Mouse (Mus musculus) heart, postnatal 10 days (tissue): ENCODE data around the gene Fars2. TPM values are rescaled to one million over a fixed set of nuclear protein-coding genes. Genes with fewer than 3 reads are reported as not detected.
"Not testable (repeated sequence)": the region's sequence is repeated elsewhere in the genome, so short reads cannot be mapped to it uniquely, and the experiment has no call there.

Experiments
- DNase-seq, 2 experiments: peaks; one replicate each; pipeline ENCODE4 v3.0.0; 2021
- intact Hi-C: fragments of 180-260 bp; cut with DNase I; formaldehyde crosslinking; loops from one replicate; pipeline ENCODE4 v1.15.1; 2025
- total RNA-seq, 2 experiments: library from RNA; stranded (reverse); gene quantifications; 2 replicates each; pipeline ENCODE4 v1.2.3; 2021

Fars2 gene
- total RNA-seq, 2 experiments from 2014 or later, result 69.7 to 73.3 TPM

DNA sequence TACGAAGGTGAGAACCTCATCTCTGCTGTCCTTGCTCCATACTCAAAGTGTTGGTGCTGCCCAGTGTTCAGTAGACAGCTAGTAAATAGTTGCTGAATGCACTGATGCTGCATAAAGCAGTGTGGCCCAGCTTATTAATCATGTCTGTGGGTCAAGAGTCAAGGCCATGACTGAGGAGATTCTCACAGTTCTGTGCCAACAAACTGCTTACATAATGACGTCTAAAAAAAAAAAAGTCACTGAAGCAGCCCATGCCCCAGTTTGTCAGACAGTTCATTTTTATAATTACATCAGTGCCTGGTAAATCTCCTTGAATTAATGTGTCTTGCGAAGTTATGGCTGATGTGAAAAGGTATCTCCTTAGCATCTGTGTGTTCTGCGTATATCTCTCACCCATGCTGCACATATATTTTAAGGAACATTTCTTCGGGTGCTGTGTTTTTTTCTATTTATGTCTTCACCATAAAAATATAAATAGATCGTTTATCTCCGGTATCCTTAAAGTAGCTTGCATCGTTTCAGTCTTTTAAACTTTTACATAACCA is 314.8 kb downstream of the Fars2 start:
- intact Hi-C loops, result no loop called here
- no peak for DNase-seq

DNA sequence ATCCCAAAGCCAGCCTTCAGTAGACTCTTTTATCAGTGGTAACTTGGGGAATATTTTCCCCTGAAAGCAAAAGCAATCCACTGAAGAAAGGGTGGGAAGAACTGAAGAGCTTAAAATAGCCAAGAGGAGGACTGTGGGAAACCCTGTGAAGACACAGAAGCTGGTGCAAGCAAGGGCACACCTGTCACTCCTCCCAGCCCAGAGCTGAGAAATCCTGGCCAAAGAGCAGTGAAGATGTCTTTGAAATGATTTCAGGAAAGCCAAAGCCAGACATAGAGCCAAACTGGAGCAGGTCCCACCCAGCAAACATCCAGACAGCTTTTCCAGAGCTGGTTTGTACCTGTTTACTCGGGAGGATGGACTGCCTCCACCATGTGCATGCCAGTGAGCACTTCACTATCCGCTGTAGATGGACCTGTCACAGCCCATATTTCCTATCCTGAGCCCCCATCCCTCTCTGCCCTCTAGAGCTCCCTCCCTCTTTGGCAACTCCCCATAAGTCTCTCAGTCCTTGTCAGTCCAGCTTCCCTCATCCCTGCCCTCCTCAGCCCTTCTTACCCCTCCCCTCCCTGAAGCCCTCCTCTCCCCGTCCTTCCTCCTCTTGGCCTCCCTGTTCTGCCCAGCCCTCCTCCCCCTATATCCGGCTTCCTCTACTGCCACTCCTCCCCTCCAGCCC is 327.7 kb downstream of the Fars2 start:
- DNase-seq, result no peak

DNA sequence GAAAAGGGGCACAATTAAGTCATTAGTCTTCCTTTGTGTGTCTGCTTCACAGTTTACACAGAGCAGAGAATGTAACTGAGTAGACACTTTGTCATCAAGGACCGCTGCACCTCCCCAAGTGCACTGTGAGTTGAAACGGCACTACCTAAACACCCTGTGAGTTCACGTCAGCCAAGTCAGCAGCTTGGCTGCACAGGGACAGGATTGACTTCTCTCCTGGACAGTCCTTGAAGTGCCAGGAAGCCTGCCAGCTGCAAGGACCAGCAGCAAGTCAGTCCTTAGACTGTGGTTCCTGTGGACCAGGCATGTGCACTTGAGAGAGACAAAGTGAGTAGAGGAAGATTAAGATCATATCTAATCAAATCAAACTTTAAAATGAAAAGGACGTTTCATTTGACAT is 330.7 kb downstream of the Fars2 start:
- DNase-seq, result peak in 1 of 2 experiments; percentile 2
- intact Hi-C loops, result no loop called here

More for the DNA sequence above, 327.7 kb downstream of the Fars2 start:
- intact Hi-C loops, result no loop called here

DNA sequence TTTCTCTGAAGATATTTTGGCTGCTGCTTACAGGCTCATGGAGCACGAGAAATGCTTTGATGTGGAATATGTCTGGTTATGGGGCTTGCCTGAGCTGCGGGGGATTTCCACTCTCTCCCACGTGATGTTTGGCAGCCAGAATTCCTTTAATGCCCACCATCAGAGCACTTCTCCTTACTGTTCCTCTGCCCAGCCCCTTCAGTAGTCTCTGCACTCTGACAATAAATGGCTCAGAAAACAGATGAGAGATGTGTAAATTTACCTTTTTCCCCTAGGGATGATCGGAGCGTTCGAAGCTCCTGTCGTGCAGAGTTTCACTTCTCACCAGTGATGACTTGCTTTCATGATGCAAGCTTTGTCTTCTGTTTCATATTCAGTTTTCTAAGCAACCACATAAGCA is 331.4 kb downstream of the Fars2 start:
- intact Hi-C loops, result no loop called here
- no peak for DNase-seq

DNA sequence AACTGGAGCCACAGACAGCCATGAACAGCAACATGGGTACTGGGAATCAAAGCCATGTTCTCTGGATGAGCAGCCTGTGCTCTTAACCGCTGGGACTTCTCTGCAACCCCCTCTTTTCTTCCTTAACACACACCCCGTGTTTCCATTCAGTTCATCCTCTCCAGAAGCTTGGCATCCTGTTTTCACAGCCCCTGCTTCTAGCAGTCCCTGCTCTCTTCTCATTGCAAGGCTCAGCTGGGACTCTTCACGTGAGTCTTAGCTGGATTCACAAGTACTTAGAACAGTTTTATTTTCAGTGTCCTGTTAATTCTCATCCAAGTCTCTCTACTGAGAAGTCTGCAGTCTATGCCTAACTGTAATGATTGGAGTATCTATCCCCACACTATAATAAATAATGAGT is 334.2 kb downstream of the Fars2 start:
- DNase-seq, result no peak
- intact Hi-C loops, result no loop called here

DNA sequence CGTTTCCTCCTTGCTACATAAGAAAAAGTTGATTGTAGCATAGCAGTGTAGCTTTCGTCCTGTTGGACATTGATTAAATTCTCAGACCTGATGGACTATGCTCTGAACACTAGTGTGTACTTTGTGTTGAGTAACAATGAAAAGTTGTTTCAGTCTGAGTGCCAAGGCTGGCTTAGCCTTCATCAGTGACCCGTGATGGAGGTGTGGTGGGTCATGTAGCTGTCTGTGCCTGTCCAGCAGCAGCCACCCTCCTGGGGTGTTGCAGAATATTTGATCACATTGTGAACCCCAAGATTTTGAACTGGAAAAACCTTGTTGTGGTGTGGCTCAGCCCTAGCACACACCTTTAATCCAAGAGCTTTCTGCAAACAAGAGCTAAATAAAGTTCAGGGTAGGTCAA is 343.3 kb downstream of the Fars2 start:
- no peak for DNase-seq
- intact Hi-C loops, result no loop called here

DNA sequence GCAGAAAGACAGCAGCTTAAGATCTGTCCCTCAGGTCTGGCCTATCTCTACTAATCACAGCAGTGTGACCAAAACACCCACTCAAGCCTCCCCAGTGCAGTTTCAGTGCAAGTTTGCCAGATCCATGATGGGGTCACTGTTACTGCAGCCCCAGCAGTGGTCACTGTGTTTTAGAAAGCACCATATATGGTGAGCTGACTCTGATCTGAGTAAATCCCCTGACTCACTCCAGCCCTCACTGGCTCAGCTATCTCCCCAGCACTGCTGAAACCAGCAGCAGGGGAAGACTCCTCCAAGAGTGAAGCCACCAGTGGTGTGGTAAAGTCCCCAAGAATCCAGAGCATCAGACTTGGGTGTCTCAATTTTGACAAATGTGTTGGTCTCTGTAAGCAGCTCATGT is 346.5 kb downstream of the Fars2 start:
- intact Hi-C loops, result no loop called here
- DNase-seq, result no peak

DNA sequence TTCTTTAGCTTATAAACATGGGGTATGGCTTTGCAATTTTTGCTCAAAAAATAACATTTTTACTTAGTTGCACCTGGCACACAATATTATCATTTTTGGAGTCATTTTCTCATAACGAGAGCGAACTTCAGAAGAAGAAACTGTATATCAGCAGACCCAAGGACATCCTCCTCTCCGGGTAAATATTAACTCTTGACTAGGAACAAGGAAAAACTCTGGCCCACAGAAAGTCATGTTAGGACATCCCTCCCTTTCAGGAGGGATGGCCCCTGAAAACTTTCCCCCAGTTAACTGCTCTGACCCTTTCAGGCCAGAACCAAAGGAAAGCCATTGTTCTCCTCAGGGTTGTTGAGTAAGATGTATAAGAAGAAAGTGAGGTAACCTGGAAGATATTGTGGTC is 348.9 kb downstream of the Fars2 start:
- DNase-seq, intact Hi-C loops: not testable (repeated sequence)

DNA sequence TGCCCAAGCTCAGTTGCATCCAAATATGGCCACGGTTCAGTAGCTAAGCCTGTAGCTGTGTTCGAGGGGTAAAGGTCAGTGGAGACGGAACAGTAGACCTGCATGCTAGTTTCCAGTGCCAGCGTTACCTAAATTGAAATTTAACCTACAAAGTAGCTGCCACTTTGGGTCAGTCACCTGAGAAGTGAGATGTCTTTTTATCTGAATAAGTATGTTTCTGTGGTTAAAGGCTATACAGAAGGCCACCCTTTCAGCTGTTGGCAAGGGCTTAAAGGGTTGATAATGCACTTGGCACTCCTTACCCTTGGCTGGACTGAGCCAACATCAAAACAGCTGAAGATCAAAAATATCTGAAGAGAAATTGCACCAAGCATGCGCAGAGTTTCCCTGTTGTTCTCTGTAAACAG is 349.3 kb downstream of the Fars2 start:
- intact Hi-C loops, result no loop called here
- no peak for DNase-seq

DNA sequence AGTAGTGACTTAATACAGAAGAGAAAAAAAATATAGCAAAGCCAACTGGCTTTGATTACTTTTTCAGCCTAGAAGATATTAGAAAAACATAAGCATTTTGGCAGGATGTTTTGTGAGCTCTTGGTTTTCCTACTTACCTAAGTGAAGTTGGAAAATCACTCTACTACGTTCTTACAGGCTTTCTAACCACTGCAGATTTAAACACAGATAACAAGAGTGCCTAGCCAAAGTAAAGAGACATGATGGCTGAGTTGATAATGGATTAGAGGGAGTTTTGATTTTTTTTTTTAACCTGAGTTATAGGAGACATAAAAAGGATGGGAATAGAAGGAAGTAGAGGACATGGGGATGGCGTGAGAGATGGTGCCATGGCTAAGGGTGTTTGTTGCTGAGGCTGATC is 350.6 kb downstream of the Fars2 start:
- intact Hi-C loops, result no loop called here
- no peak for DNase-seq

DNA sequence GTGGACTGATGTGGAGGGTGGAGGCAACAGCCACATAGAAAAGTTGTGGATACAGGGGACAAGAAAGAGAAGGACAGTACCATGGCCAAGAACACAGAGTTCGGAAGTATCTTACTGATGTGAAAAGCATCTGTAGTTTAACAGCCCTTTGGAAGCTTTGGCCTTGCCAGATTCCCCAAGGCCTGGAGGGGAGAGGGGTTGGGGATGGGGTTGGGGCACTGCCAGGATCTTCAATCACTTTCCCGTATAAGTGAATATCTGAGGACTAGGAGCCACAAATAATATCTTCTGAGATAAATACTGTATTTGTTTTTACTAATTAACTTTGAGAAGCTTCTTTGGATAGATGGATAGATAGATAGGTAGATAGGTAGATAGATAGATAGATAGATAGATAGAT is 351.8 kb downstream of the Fars2 start:
- intact Hi-C loops, result no loop called here
- no peak for DNase-seq

DNA sequence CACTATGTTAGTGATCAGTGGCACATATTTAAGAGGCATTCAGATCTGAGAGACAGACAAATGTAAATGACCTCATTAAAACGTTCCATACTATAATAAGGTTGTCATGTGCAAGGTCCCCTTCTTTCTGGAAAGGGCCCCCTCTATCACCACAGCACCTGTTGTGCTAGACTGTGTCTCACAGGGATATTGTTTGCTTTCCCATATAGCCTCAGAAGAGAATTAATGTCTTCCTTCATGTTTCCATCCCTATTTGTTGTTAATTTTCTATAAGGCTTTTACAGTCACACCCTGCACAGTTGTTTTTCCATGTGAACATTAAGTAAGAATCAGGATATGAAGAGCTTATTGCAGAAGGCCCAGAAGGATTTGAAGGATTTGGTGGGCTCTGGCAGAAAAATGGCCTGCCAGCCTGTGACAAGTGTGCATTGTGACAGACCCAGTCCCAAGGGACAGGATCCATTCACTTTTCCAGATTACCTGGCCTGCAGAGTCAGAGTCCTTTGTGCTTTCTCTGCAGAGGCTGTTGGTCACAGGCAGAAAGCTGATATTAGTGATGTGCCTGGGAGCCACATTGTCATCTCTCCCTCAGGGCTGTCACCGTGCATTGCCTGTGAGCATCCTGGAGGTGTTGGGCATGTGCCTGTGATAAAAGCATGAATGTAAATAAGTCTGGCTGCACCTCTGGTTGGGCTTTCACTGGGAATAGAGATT is 352.4 kb downstream of the Fars2 start:
- no peak for DNase-seq
- intact Hi-C loops, result no loop called here

DNA sequence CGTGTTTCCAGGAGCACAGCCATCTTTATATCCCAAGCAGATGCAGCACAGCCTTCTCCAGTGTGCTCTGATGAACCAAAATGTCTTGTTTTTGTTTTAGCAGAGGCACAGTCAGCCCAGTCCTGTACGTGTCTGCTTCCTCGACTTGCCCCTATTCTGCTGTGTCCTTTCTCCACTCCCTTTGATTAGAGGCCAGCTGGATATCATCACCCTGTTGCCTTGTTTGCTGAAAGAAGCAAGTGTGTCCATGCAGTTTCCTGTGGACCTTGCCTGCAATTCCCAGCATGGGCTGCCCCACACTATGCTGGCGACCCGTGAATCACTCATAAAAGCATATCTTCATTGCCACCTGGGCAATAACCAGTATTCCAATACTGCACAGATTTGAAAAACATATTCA is 360.4 kb downstream of the Fars2 start:
- intact Hi-C loops, result no loop called here
- peak; percentile 11 to 12 for DNase-seq

DNA sequence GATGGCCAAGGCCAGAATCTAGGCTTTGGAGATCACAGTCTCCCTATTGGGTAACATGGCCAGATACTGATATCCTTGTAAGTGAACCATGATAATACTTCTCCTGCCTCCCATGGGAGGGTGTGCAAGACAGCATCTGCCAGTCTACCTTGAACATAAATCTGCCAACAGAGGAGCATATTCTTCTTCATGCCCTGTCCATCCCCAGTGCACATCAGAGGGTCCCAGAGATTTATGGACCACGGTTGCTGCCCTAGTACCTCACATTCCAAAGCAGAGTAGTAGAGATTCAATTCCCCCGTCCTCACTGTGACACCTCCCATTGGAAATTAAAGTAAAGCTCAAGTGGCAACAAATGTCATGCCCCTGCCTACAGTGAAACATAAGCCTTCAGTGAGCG is 361.0 kb downstream of the Fars2 start:
- DNase-seq, result no peak
- intact Hi-C loops, result no loop called here

DNA sequence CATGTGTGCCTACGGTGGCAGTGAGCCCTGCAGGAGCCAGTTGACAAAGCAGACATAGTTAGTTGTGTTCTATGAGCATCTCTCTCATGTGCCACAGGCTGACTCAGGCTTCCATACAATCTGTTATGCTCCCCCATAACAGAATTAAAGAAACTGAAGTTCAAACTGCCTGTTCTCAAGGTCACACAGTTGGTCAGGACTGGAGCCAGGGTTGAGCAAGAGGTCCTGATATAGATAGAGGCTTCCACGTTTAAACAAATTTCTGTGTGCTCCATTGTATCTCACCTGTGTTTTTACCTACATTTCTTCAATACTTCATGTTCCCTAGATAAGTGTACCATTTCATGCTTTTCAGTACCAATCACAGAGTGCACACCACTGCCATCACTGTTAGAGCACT is 362.9 kb downstream of the Fars2 start:
- no peak for DNase-seq
- intact Hi-C loops, result no loop called here

DNA sequence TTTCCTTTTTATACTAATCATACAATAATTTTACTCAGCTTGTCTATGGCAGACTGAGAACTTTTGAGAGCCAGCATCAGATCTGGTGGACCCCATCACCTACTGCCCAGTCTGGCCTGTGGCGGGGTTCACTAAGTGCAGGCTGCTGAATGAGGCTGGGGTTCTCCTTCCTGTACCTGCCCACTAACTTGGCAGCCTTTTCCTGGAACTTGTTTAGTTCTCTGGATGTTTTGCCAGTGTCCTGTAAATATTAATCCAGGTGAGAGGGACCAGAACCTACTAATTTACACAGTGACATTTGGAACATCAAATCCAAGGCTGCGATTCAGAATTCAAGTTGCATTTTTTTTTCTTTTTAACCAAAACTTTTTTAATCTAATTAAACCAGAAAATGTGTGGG is 367.2 kb downstream of the Fars2 start:
- intact Hi-C loops, result no loop called here
- no peak for DNase-seq

DNA sequence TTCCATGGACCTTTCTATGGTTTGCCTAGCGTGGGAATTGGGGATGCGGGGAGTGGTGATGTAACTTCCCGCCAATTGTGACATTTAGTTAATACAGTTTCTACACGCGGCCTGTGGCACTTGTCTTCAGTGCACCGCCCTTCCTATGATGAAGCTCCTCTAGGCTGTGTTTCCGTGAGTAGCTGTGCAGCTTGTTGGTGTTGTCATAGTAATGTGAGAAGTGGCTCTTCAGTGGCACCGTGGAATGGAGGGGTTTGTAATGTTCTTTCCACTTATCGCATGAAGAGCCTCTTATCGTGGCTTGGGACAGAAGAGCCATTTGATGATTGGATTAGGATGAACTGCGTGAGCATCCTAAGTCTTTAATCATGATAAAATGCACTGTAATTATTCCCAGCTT is 369.5 kb downstream of the Fars2 start:
- intact Hi-C loops, result no loop called here
- no peak for DNase-seq

DNA sequence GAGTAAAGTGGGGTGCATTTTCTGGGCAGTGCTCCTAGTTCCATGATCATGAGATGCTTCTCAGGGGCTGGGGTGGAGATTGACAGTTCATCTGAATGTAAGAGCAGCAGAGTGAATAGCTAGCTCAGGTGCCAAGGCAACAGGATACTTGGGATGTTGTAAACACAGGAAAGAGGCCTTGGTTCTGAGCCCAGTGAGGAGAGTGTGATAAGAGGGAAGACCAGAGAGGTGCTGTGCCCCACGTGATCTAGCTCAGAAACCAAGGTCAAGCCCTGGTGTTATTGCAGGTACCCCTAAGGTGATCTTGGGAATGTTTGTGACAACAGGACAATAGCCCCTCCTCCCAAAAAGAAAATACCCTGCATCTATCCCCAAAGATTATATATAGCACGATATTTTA is 372.2 kb downstream of the Fars2 start:
- peak in 1 of 2 experiments; percentile 28 for DNase-seq
- intact Hi-C loops, result no loop called here

DNA sequence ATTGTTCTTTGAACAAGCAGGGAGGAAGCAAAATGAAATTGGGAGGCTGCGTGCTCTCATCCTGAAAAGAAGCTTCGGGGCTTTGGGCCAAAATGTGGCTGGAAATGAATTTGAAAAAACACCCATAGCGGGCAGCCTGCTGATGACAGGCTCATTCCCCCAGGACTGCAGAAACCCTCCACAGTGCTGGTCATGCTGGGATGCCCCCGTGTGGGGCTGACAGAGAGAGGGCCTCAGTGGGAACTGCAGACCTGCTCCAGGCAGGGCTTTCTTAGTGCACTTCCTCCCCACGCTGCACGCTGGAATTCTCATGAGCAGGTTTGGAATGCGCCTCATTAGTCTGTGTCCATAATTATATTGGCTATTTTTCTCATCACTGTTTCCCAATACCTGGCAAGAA is 373.4 kb downstream of the Fars2 start:
- no peak for DNase-seq
- intact Hi-C loops, result no loop called here

DNA sequence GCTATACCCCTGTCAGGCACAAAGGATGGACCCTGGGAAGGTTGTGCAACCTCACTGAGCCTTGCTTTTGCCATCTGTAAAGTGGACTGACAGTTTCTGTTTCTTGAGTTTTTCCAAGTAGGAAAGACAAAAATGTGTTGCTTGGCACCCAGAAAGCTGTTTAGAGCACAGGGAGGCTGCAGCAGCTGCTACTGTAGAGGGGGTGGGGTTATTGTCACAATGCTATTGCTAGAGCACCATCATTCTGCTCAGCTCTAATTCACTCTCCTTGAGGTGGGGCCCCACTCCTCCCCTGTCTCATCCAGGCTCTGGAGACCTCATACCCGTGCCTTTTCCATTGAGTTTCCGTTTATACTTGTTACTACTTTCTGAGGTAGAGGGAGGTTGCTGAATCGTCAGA is 375.2 kb downstream of the Fars2 start:
- DNase-seq, result no peak
- intact Hi-C loops, result no loop called here

DNA sequence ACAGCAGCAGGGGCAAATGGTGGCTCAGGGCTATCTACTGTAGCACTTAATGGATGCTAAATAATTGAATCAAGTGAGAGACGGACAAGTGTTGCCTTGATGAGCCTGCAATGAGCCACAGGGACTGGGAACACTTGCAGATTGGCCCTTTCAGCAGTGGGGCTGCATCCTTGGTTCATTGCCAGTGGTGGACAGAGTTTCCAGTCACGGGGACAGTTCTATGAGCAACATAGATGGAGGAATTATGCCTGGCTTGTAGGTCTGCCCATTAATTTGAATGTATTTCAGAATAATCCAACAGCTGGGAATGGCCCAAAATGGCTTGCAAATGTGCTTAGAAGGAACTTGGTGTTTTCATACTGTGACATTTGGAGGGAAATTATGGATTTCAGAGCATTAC is 376.1 kb downstream of the Fars2 start:
- intact Hi-C loops, result no loop called here
- DNase-seq, result peak; percentile 14 to 20

DNA sequence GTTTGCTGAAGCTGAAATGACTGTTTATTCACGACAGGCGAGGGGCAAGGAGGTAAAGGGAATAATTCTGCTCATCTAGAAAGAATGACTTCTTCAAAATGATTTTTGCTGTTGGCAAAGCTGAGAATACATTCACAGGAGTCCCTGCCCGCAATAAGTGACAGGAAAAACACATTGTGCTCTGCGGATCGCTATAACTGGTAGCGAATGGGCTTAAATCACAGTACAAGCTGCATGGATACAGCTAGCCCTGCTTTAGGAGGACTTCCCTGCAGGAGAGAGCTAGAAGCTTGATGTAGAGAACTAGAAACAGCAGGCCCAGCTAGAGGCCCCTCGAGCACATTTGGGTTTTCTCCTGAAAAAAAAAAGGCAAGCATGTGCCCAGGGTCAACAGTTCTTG is 376.6 kb downstream of the Fars2 start:
- DNase-seq, result no peak
- intact Hi-C loops, result no loop called here
